Mouse (Mus musculus) embryonic facial prominence, embryonic 11.5 days (tissue): ENCODE data around the gene Optc. TPM values are rescaled to one million over a fixed set of nuclear protein-coding genes. Genes with fewer than 3 reads are reported as not detected.

Source experiments
- ATAC-seq: fragments of 200-750 bp; cut with Nextera tagmentation; replicated peaks from 2 replicates; pipeline ENCODE4 v1.8.0; 2017; ENCODE audit warnings: low read depth; ENCODE audit not compliant: insufficient number of reproducible peaks, low FRiP score, low TSS enrichment
- DNase-seq: peaks from one replicate; pipeline ENCODE4 v3.0.0-alpha.2; 2015; ENCODE audit warnings: low spot score
- H3K27ac ChIP-seq: fragments of 300-500 bp; sonication (generic); replicated peaks from 2 replicates; pipeline ENCODE4 v1.5.1; 2014; ENCODE audit warnings: mild to moderate bottlenecking, low read depth, low read length, control low read depth
- H3K27me3 ChIP-seq: fragments of 300-500 bp; sonication (generic); 2 replicates; pipeline ENCODE4 v1.6.1; 2014; ENCODE audit warnings: mild to moderate bottlenecking, low read length, moderate library complexity, mixed read lengths; ENCODE audit not compliant: control insufficient read depth, insufficient read depth
- H3K36me3 ChIP-seq: fragments of 300-500 bp; sonication (generic); replicated peaks from 2 replicates; pipeline ENCODE4 v1.6.1; 2014; ENCODE audit warnings: low read depth, mild to moderate bottlenecking, low read length, moderate library complexity, mixed read lengths; ENCODE audit not compliant: control insufficient read depth, insufficient read depth
- H3K4me1 ChIP-seq: fragments of 300-500 bp; sonication (generic); 2 replicates; pipeline ENCODE4 v1.6.1; 2014; ENCODE audit warnings: low read length, mixed read lengths; ENCODE audit not compliant: control insufficient read depth, insufficient read depth
- H3K4me2 ChIP-seq: fragments of 300-500 bp; sonication (generic); 2 replicates; pipeline ENCODE4 v1.6.1; 2014; ENCODE audit warnings: low read depth, mild to moderate bottlenecking, control low read depth, low read length, moderate library complexity
- H3K4me3 ChIP-seq: fragments of 300-500 bp; sonication (generic); 2 replicates; pipeline ENCODE4 v1.5.1; 2014; ENCODE audit warnings: low read depth, low read length, control low read depth
- H3K9ac ChIP-seq: fragments of 300-500 bp; sonication (generic); replicated peaks from 2 replicates; pipeline ENCODE4 v1.6.1; 2014; ENCODE audit warnings: mild to moderate bottlenecking, control low read depth, low read length
- H3K9me3 ChIP-seq: fragments of 300-500 bp; sonication (generic); replicated peaks from 2 replicates; pipeline ENCODE4 v1.6.1; 2016; ENCODE audit warnings: mild to moderate bottlenecking, low read length, inconsistent platforms, mixed read lengths; ENCODE audit not compliant: control insufficient read depth
- WGBS: fragments of 180-500 bp; shearing (Covaris S2); extraction: QIAGEN DNeasy Blood & Tissue Kit; methylation state at CpG from one replicate; pipeline ENCODE4 v1.1.7; 2014; 5-methylcytosine and 5-hydroxymethylcytosine counted together
- polyA plus RNA-seq: library from polyadenylated mRNA; unstranded; fragments of >200 nt; fragmentation: Nextera tagmentation; extraction: Ambion mirVana; gene quantifications from 2 replicates; pipeline ENCODE4 v1.2.1, GENCODE M21; 2014

The Optc gene
- polyA plus RNA-seq, 1 experiment from 2014 or later: 0.59 TPM

DNA sequence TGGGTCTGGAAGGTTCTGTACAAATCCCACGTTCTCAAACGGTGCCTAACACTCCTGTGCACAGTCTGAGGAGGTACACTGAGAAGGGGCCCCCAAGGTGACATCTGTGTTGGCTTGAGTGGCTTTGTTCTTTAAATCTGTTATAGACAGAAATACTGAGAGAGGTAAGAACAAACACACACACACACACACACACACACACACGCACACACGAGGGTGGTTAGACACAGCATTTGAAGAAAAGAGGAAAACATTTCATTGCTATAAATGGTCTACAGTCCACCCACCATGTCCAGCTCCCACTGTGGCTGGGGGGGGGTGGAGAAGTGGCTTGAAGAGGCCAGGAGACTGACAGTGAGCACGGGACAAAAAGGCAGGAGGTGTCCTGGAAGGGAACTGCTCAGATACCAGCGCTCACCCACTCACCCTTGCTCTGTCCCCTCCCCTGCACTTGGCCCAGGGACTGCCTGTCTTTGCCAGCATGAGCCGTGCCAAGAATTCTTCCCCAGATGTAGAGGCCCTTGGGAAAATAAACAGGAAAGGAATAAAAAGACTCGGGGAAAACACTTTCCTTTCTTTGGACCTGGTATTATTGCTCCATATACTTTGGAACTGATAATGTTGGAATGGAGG, 8.0 kb upstream of the Optc start:
- Histone ChIP-seq H3K4me1 (no peaks in the 10 kb centered on the region; the same call in 1 of the 2 replicates), H3K27ac (no peak overlapping the region), H3K9me3 (no peaks in the 10 kb centered on the region), H3K36me3 (no peaks in the 10 kb centered on the region), H3K27me3 (no peaks in the 10 kb centered on the region), H3K9ac (no peak overlapping the region), H3K4me2 (no peak overlapping the region), H3K4me3 (no peak overlapping the region)
- ATAC-seq: no peak
- 68% methylated on average over 8 of the region's 8 CpGs for whole genome bisulfite sequencing
- DNase-seq: no peak

DNA sequence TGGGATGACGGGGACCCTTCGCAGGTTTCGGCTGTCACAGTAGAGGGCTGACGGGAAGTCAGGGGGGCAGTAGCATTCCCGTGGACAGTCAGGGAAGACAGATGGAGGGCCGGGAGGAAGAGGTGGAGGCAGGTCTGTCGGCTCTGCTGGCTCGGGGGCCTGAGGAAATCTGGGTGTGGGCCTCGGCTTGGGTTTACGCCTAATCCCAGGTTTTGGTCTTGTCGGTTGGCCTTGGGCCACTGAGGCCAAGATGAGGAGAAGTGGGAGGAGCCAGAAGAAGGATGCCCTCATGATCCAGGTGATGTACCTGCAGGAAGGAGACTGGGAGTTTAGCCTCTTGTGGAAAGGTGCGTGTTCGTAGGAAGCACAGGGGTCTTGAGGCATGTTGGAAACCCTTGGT, 7.3 kb upstream of the Optc start:
- 85% methylated on average over 13 of the region's 13 CpGs for WGBS
- Histone ChIP-seq H3K9ac (no peak overlapping the region), H3K4me3 (no peak overlapping the region), H3K4me1 (no peaks in the 10 kb centered on the region; the same call in 1 of the 2 replicates), H3K27ac (no peak overlapping the region), H3K27me3 (no peaks in the 10 kb centered on the region; the same call in 1 of the 2 replicates), H3K4me2 (no peak overlapping the region), H3K9me3 (no peaks in the 10 kb centered on the region), H3K36me3 (no peaks in the 10 kb centered on the region)
- no peak for ATAC-seq
- DNase-seq: no peak

DNA sequence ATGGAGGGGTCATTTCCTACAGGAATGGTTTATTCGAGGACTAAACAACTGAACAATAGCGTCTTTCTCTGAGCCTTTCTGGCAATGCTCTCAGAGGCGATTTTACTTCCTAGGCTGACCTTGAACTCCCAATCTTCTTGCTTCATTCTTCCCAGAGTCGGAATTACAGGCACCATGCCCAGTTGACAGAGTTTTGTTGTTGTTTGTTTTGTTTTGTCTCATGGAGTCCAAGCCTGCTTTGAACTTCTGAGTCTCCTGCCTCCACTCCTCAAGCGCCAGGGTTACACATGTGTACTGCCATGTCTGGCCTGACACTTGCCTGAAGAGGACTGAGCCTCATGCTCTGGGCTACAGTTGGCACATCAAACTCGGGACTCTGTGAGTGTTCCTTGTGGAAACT, 5.2 kb upstream of the Optc start:
- Histone ChIP-seq H3K27me3 (no peaks in the 10 kb centered on the region; the same call in 1 of the 2 replicates), H3K4me3 (no peak overlapping the region), H3K4me2 (no peak overlapping the region), H3K36me3 (no peaks in the 10 kb centered on the region), H3K4me1 (peaks cover under 1% of the 10 kb centered on the region; the same call in 1 of the 2 replicates), H3K9ac (no peak overlapping the region), H3K9me3 (no peaks in the 10 kb centered on the region), H3K27ac (no peak overlapping the region)
- 72% methylated on average over 6 of the region's 6 CpGs for WGBS
- DNase-seq (no peak), ATAC-seq (no peak)

DNA sequence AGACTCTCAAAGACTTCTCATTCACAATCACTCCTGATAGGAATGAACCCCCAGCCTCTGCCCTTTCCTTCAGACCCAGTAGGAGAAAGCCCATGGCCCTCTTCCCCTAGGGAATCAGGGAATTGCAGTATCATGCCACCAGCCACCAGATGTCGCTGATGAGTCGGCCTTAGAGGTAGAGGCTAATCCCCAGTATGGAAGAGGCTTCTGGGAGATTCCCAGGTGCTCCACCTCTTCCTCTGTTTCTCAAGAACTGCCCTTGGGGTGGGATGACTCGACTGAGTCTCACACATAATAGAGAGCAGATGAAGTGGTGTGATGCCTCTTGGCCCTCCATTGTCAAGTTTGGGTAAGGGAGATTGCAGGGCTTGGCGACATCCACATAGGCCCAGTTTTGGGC, 3.7 kb upstream of the Optc start:
- ATAC-seq (no peak), DNase-seq (peak; percentile 87)
- H3K4me3 ChIP-seq: no peak overlapping the region
- no peaks in the 10 kb centered on the region for H3K36me3 ChIP-seq
- H3K4me2 ChIP-seq: no peak overlapping the region
- no peaks in the 10 kb centered on the region for H3K9me3 ChIP-seq
- H3K4me1 ChIP-seq: peaks cover 5% of the 10 kb centered on the region
- no peak overlapping the region for H3K27ac ChIP-seq
- WGBS: 22% methylated on average over 4 of the region's 4 CpGs
- H3K27me3 ChIP-seq: no peaks in the 10 kb centered on the region; the same call in 1 of the 2 replicates
- H3K9ac ChIP-seq: no peak overlapping the region

DNA sequence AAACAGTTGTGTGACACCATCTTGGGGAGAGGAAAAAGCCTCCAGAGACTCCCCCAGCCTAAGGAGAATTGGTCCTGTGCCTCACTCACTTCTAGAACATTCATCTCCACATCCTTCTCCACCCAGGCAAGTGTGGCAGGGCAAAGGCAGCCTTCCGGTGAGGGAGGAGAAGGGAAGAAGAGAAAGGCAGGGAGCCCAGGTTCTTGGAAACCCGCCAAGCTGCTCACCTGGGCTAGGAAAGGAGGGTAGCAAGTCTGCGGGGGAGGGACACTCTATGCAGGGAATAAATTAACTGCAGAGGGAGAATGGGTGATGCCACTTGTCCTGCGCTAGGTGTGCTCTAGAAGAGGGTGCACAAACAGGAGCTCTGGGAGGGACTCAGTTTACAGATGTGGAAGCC, 3.2 kb upstream of the Optc start:
- no peak overlapping the region for H3K27ac ChIP-seq
- 74% methylated on average over 4 of the region's 4 CpGs for WGBS
- no peaks in the 10 kb centered on the region; the same call in 1 of the 2 replicates for H3K27me3 ChIP-seq
- H3K4me2 ChIP-seq: no peak overlapping the region
- H3K36me3 ChIP-seq: no peaks in the 10 kb centered on the region
- H3K9ac ChIP-seq: no peak overlapping the region
- peaks cover 5% of the 10 kb centered on the region for H3K4me1 ChIP-seq
- DNase-seq (no peak), ATAC-seq (no peak)
- no peak overlapping the region for H3K4me3 ChIP-seq
- H3K9me3 ChIP-seq: no peaks in the 10 kb centered on the region

DNA sequence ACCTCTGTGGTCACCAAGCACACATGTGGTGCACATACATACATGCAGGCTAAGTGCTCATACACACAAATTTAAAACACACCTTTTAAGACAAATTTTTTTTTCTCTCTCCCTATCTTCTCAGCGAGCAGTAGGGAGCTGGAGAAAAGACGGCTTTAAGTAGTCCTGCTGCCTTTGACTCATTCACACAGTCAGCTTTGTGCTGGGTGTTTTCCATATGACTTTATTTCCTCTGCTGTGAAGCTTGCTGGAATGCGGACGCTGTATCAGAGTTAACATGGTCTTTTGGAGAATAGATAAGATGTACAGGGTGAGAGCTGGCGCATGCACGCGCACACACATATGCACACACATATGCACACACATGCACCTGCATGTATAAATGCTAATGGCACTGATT, 2.3 kb upstream of the Optc start:
- no peak overlapping the region for H3K4me3 ChIP-seq
- no peak for DNase-seq
- no peaks in the 10 kb centered on the region; the same call in 1 of the 2 replicates for H3K27me3 ChIP-seq
- H3K27ac ChIP-seq: no peak overlapping the region
- no peak for ATAC-seq
- H3K9me3 ChIP-seq: no peaks in the 10 kb centered on the region
- peaks cover 5% of the 10 kb centered on the region for H3K4me1 ChIP-seq
- no peak overlapping the region for H3K9ac ChIP-seq
- no peak overlapping the region for H3K4me2 ChIP-seq
- WGBS: 85% methylated on average over 7 of the region's 7 CpGs
- no peaks in the 10 kb centered on the region for H3K36me3 ChIP-seq

DNA sequence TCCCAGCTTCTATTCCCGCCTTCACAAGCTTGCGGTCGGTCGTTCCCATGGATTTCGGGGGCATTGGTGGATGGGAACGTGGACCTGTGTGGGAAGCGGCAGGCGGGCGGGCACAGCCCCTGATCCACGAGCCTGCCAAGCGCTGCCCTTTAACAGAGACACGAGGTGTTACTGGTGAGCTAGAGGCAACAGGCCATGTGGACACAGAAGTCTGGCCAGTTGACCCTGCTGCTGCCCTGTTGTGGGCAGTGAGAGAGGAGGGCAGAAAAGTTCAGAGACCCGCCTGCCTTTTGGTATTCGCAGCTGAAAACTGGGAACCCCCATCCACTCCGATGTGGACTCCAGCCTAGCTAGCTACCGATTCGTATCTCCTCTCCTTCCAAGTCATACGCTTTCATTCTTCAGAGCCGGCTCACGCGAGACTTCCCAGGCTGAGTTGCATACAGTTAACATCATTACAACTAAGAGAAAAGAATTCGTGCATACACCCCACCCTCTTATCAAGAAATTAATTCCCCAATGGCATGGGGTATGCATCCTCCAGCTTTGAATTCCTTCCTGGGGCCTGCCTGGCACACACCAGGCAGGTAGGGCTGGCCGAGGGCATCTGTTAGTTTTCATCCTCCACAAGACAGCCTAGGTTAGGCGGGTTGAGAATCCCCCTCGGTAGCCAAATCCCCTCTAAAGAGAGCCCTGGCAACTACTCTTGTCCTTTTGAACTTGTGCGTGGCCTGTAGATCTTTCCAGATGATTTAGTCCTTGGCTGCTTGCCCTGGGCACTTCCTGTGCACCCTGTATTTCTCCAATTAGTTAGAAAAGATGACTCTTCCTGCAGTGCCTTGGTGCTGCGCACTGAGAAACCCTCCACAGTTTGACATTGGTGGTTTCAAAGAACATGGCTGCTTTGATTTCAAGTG, 1.1 kb upstream of the Optc start:
- ATAC-seq (peak; percentile 27; the same call in 1 of the 2 replicates), DNase-seq (no peak)

DNA sequence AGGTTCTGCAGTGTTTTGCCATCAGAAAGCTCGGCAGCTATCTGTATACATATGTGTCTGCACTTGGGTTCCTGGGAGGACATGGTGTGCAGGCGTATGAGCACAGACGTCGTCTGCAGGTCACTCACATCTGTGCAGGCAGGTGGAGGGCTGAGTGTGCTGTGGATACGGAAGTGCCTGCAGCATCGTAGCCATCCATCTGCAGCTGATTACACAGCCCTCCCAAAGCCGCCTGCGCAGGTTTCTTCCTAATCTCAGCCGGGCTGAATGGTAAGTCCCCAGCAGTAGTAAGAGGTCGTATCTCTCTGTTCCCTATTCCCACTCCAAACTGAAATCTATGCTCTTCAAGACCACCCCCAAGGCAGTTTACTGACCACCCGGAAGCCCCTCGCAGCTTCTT, 1.4 kb downstream of the Optc start:
- H3K9me3 ChIP-seq: no peaks in the 10 kb centered on the region
- H3K4me1 ChIP-seq: peaks cover 5% of the 10 kb centered on the region
- 28% methylated on average over 12 of the region's 12 CpGs for WGBS
- H3K36me3 ChIP-seq: no peaks in the 10 kb centered on the region
- no peak overlapping the region for H3K4me3 ChIP-seq
- no peak for ATAC-seq
- H3K27me3 ChIP-seq: no peaks in the 10 kb centered on the region; the same call in 1 of the 2 replicates
- peak; percentile 70 for DNase-seq
- H3K27ac ChIP-seq: no peak overlapping the region
- no peak overlapping the region for H3K4me2 ChIP-seq
- no peak overlapping the region for H3K9ac ChIP-seq

More for the DNA sequence above, 1.1 kb upstream of the Optc start:
- Histone ChIP-seq H3K9ac (peak overlapping the region; percentile 52), H3K9me3 (no peaks in the 10 kb centered on the region), H3K27me3 (no peaks in the 10 kb centered on the region; the same call in 1 of the 2 replicates), H3K36me3 (no peaks in the 10 kb centered on the region), H3K4me3 (peak overlapping the region; percentile 32), H3K27ac (no peak overlapping the region), H3K4me2 (peak overlapping the region; percentile 66), H3K4me1 (peaks cover 5% of the 10 kb centered on the region)
- 14% methylated on average over 27 of the region's 27 CpGs for WGBS
